Mouse (Mus musculus) E14TG2a.4 (cell line): ENCODE data around the gene Gm21863.
"Not testable (repeated sequence)": the region's sequence is repeated elsewhere in the genome, so short reads cannot be mapped to it uniquely, and the experiment has no call there.

ENCODE experiments used
- H3K27me3 ChIP-seq: 2 replicates; pipeline ENCODE4 v1.6.1; 2014; ENCODE audit warnings: low read length, control low read depth; ENCODE audit not compliant: insufficient read depth
- H3K36me3 ChIP-seq: 2 replicates; pipeline ENCODE4 v1.6.1; 2014; ENCODE audit warnings: low read length, control low read depth; ENCODE audit not compliant: insufficient read depth
- H3K4me1 ChIP-seq: replicated peaks from 2 replicates; pipeline ENCODE4 v1.6.1; 2014; ENCODE audit warnings: low read depth, low read length, control low read depth
- H3K4me3 ChIP-seq: replicated peaks from 2 replicates; pipeline ENCODE4 v1.5.1; 2014; ENCODE audit warnings: mild to moderate bottlenecking, low read length
- H3K9me3 ChIP-seq: 2 replicates; pipeline ENCODE4 v1.6.1; 2014; ENCODE audit warnings: low read length, control low read depth
- CTCF ChIP-seq: conservative IDR thresholded peaks from 2 replicates; pipeline ENCODE4 v1.5.1; 2014; ENCODE audit warnings: low read length

Gm21863 gene

GRCm38 (mm10) chr12:19953869-19954555 is at the start of gene Gm21863:
Gene Gm21863, plus strand, starts transcription at chr12:19954505.
- H3K27me3 ChIP-seq, H3K9me3 ChIP-seq, H3K4me3 ChIP-seq, H3K4me1 ChIP-seq, H3K36me3 ChIP-seq: not testable (repeated sequence)

- peak; percentile 58 for TF ChIP-seq CTCF
- not testable (repeated sequence) for H3K4me1 ChIP-seq, H3K27me3 ChIP-seq, H3K36me3 ChIP-seq, H3K4me3 ChIP-seq, H3K9me3 ChIP-seq
These were observed 26.3 kb upstream of the Gm21863 start for GRCm38 (mm10) chr12:19928049-19928448.
